Mouse (Mus musculus) lung, postnatal 14 days (tissue): ENCODE measurements around the gene Strap.

Experiments used
- DNase-seq: peaks from one replicate; pipeline ENCODE4 v3.0.0; 2021

The Strap gene

GRCm38 (mm10) chr6:137783899-137784637, 49.2 kb downstream of the Strap start:
- DNase-seq = no peak

GRCm38 (mm10) chr6:137788976-137789590, 54.2 kb downstream of the Strap start:
- no peak for DNase-seq

DNA sequence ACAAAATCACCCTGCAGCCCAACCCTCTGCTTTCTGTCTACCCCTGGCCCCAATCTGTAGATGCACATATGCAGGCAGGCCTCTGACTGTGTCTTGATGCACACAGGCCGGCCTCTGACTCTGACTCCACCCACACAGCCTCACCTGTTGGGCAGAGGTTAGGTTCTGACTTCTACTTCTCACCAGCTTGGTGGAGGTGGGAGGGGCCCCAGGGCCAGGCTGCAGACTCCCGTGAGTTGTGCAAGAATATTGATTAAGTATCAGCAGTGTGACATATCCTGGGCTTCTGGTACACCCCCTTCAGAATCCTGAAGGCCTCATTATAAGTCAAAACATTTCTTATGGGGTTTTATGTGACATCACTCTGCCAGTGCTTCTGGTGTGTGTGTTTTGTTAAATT, 54.8 kb downstream of the Strap start:
- DNase-seq = no peak

DNA sequence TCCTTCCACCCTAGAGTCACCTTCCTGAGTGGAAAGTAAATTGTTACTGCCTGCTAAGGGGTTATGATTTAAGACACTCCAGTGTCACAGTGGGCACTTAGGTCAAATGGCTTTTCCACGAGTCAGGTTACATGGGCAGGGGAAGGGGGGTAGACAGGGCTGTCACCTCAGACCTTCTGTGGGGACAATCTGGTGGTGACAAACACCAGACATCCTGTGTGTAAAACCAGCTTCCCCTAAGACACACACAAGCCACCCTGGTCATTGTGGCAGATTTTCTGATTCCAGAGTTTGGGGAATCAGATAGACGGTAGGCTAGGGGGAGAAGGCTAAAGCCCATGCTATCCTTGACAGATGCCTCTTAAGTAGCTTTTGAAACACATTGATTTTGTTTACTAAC, 60.6 kb downstream of the Strap start:
- DNase-seq = no peak

DNA sequence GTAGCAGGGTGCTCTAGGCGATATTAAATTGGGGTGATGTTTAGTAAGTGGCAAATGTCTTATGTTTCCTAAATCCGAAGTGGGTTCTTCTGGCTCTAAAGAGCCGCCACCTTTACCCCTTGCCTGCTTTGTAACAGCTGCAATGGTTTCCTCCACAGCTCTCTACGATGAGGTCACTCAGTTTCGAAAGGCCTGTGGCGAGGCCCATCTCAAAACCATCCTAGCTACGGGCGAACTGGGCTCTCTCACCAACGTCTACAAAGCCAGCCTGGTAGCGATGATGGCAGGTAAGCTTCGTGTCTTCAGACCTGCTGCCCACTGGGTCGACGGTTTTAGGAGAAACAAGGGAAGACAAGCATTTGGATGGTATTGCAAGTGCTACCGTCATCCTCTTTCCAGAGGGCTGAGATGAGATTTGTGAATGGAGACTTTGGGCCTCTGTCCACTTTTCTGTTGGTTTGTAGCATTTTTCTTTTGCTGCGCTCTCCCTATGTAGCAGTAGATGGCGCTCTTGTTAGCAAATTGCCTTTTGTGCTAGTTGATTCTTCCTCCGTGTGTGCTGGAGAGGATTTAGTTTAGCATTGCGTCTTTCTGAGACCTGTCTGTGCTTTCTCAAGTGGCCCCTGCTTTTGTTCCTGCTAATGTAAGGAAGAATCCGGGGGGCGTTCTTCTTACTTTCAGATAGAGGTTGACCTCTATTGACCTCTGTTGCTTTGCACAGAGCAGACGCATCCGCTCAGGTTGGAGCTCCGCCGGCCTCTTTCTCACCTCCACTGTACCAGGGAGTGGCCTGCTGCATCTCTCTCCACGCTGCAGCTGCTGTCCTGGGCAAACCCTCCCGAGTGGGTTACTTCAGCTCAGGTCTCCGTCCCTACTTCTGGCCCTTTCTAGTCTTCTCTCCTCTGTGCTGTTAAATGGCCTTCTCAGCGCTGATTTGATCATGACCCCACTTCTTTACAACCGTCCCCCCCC, 62.0 kb downstream of the Strap start:
- DNase-seq = no peak

DNA sequence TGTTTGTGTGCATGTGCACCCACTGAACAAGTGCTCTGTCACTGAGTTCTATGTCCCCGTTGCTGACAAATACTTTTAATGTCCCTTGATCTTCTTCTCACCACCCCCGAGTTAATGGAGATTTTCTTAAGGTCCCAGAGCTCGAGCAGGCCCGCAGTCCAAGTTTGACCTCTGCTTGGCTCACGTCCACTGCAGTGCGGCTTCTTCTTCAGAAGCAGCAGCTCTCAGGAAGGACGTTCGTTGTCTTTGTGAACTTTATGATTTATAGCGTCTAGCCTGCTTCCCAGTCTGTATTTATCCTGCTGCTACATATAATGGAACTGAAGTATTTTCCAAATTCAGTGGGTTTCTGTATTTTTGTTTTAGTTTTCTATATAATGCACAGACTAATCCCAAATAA, 64.4 kb downstream of the Strap start:
- no peak for DNase-seq
